Mouse (Mus musculus) hindbrain, embryonic 10.5 days (tissue): Measurements from ENCODE around the gene Gm14862. TPM values are rescaled to one million over a fixed set of nuclear protein-coding genes. Genes with fewer than 3 reads are reported as not detected.
A peak's percentile ranks its signal among the peaks of the same experiment; 100 is the strongest.
"Not testable (repeated sequence)": the region's sequence is repeated elsewhere in the genome, so short reads cannot be mapped to it uniquely, and the experiment has no call there.

Experiments
- DNase-seq: peaks from one replicate; pipeline ENCODE4 v3.0.0-alpha.2; 2017; ENCODE audit warnings: low spot score
- H3K27ac ChIP-seq: fragments of 300-500 bp; sonication (generic); 2 replicates; pipeline ENCODE4 v1.5.1; 2016; ENCODE audit warnings: mild to moderate bottlenecking, moderate library complexity
- H3K27me3 ChIP-seq: fragments of 300-500 bp; sonication (generic); 2 replicates; pipeline ENCODE4 v1.6.1; 2016; ENCODE audit warnings: mild to moderate bottlenecking; ENCODE audit not compliant: poor library complexity, insufficient read depth, severe bottlenecking
- H3K36me3 ChIP-seq: fragments of 300-500 bp; sonication (generic); 2 replicates; pipeline ENCODE4 v1.6.1; 2016; ENCODE audit warnings: mild to moderate bottlenecking, moderate library complexity
- H3K4me1 ChIP-seq: fragments of 300-500 bp; sonication (generic); replicated peaks from 2 replicates; pipeline ENCODE4 v1.6.1; 2016; ENCODE audit warnings: mild to moderate bottlenecking
- H3K4me3 ChIP-seq: fragments of 300-500 bp; sonication (generic); 2 replicates; pipeline ENCODE4 v1.5.1; 2016; ENCODE audit warnings: mild to moderate bottlenecking, moderate library complexity
- H3K9me3 ChIP-seq: fragments of 300-500 bp; sonication (generic); 2 replicates; pipeline ENCODE4 v1.6.1; 2016; ENCODE audit warnings: mild to moderate bottlenecking, moderate library complexity
- WGBS: fragments of 180-500 bp; shearing (Covaris S2); methylation state at CpG from one replicate; pipeline ENCODE4 v1.1.7; 2016; 5-methylcytosine and 5-hydroxymethylcytosine counted together
- polyA plus RNA-seq: library from polyadenylated mRNA; unstranded; fragments of >200 nt; fragmentation: Nextera tagmentation; extraction: Ambion mirVana; gene quantifications from 2 replicates; pipeline ENCODE4 v1.2.1, GENCODE M21; 2016

The Gm14862 gene
- polyA plus RNA-seq, result not detected in 2 replicates

DNA sequence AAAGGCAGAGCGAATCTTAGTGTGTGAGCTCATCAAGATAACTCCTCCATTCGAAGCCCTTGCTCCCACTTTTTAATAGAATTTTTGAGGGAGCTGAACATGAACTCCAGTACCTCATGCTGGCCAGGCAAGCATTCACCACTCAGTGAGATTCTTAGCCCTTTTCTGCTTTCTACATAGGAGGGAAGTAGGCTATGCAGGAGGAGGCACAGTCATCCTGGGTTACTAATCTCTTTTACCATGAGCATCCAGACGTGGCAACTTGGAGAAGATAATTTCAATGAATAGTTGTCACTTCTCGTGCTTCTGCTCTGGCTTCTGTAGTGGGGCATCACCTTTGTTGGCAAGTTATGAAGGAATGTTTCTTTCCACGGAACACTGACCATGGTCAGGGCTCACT is at the start of gene Gm14862:
Gene Gm14862, minus strand, starts transcription at position 134 of the 400 bp plus-strand sequence.
- no peak for DNase-seq
- WGBS, result 83% methylated on average over 5 of the region's 5 CpGs
- H3K36me3 ChIP-seq, result no peaks in the 10 kb centered on the region

DNA sequence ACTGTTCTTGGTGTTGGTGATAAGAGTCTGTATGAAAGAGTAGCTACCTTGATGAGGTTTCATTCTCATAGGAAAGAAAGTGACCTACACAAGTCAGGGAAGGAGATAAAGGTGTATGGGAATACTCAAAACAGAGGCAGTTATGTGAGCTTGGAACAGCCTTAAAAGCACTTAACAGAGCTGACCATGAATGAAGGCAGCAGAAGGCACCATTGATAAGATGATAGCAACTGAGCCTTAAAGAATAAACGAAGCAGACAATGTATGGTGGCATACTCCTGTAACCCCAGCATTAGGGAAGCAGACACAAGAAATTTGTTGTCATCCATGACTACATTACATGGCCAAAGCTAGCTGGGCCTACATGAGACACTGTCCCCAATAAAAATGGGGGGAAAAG is 46.8 kb upstream of the Gm14862 start:
- no peaks in the 10 kb centered on the region for H3K4me1 ChIP-seq
- DNase-seq, result no peak
- no peak overlapping the region for H3K27ac ChIP-seq
- H3K36me3 ChIP-seq, result no peaks in the 10 kb centered on the region
- WGBS, result 69% methylated on average over 1 of the region's 1 CpGs
- H3K4me3 ChIP-seq, result no peak overlapping the region
- H3K27me3 ChIP-seq, result no peaks in the 10 kb centered on the region
- no peaks in the 10 kb centered on the region for H3K9me3 ChIP-seq

More for the DNA sequence above, at the start of gene Gm14862:
- no peaks in the 10 kb centered on the region for H3K27me3 ChIP-seq
- H3K27ac ChIP-seq, result no peak within 1 kb of the TSS
- no peaks in the 10 kb centered on the region for H3K4me1 ChIP-seq
- H3K9me3 ChIP-seq, result no peaks in the 10 kb centered on the region
- H3K4me3 ChIP-seq, result no peak within 1 kb of the TSS

DNA sequence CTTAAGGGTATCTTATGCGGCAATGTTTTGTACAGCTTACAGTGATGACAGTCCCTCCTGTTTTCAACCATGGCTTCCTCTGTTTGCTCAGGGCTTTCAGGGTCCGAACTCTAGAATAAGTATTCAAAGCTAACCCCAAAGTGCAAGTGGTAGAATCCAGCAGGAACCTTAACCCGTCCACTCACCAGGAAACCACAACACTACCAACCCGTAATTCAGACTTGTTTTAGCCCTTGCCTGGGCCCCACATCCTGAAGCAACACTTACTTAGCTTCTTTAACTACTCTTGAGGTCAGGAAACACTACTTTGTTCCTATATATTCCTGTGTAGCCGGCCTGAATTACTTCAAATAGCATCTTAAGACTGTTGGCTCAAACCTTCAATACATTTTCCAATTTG is 46.1 kb upstream of the Gm14862 start:
- Histone ChIP-seq H3K27me3 (no peaks in the 10 kb centered on the region), H3K9me3 (no peaks in the 10 kb centered on the region), H3K4me1 (no peaks in the 10 kb centered on the region), H3K4me3 (no peak overlapping the region), H3K36me3 (no peaks in the 10 kb centered on the region), H3K27ac (no peak overlapping the region)
- 84% methylated on average over 5 of the region's 5 CpGs for WGBS
- no peak for DNase-seq

DNA sequence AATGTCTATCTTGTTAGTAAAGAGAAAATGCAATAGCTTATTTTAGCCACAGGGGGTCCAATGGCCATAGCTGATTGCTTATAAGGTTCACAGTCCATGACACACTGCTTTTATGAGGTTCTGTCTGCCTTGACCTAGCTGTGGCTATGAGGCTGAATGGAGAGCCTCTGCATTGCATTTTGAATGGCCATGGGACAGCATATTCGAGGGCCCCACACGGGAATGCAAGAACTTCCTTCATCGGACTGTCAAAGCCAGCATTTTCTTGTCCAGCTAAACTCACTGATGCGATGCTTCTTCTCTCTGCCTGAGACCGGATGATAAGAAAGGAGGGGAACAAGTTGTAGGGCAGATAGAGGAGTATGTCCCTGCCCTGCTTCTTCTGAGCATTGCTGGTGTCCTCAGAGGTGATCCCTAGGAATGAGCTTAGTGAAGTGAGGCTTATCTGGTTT is 41.7 kb upstream of the Gm14862 start:
- Histone ChIP-seq H3K4me1 (no peaks in the 10 kb centered on the region), H3K9me3 (no peaks in the 10 kb centered on the region), H3K27ac (no peak overlapping the region), H3K4me3 (no peak overlapping the region), H3K27me3 (no peaks in the 10 kb centered on the region), H3K36me3 (no peaks in the 10 kb centered on the region)
- no peak for DNase-seq
- 89% methylated on average over 5 of the region's 5 CpGs for WGBS

DNA sequence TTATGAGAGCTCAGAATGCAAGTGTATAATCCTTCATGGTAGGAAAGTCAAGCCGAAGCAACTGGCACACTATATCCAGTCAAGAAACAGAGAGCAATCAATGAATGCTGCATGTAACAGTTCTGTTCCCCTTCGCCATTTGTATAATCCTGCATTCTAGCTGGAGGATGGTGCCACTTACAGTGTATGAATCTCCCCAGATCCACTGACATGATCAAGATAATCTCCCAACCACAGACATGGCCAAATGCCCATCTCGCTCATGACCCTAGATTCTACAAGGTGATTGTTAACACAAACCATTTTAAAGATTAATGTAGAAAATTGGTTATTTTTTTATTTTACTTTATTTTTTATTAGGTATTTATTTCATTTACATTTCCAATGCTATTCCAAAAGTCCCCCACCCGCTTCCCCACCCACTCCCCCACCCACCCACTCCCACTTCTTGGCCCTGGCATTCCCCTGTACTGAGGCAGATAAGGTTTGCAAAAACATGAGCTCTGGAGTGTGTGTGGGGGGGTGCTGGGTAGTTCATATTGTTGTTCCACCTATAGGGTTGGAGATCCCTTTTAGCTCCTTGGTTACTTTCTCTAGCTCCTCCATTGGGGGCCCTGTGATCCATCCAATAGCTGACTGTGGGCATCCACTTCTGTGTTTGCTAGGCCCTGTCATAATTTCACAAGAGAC is 36.6 kb upstream of the Gm14862 start:
- DNase-seq, H3K27ac ChIP-seq, H3K9me3 ChIP-seq, H3K36me3 ChIP-seq, H3K27me3 ChIP-seq, H3K4me1 ChIP-seq, H3K4me3 ChIP-seq: not testable (repeated sequence)
- WGBS, result 92% methylated on average over 4 of the region's 4 CpGs

DNA sequence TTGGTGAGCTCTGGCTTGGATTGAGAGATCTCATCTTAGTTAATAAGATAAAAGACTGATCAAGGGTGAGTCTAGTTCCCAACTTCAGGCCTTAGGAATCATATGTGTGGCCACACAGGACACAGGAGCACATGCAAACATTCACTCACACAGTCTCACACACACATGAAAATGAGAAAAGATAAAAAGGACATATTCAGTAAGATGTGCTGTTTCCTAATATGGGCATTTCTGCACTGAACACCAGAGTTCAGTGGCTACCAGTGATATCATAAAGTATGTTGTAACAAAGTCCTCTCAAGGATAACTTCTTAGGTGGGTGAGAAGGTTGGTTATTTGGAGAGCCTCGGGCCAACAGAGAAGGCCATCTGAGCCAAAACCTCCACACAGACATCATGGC is 26.8 kb upstream of the Gm14862 start, which contains the start of gene H2al1m:
Gene H2al1m, plus strand, starts transcription at position 301 of the 400 bp plus-strand sequence.
- not testable (repeated sequence) for H3K4me3 ChIP-seq, H3K27me3 ChIP-seq, H3K36me3 ChIP-seq, DNase-seq, H3K9me3 ChIP-seq, H3K4me1 ChIP-seq, H3K27ac ChIP-seq
- no CpG with 5 or more reads among the region's 1 CpGs for whole genome bisulfite sequencing

DNA sequence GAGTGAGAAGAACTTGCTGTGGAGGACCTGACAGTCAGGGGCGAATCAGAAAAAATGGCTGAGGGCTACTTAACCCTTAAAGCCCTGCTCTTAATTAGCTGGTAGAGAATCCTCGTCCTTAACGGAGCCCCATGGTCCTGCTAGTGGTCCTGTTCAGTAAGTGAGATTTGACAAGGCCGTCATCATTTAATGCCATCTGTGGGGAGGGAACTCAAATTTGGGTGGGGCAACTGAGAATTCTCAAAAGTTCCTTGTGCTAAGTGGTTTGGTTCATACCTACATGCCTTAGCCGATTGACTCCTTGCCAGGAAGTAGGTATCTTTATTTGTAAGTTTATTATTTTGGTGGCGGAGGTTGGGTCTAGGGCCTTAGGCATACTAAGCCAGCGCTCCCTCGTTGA is 17.6 kb upstream of the Gm14862 start:
- DNase-seq, result no peak
- Histone ChIP-seq H3K4me3 (no peak overlapping the region), H3K27ac (no peak overlapping the region), H3K4me1 (no peaks in the 10 kb centered on the region), H3K9me3 (no peaks in the 10 kb centered on the region), H3K27me3 (no peaks in the 10 kb centered on the region), H3K36me3 (no peaks in the 10 kb centered on the region)
- WGBS, result 83% methylated on average over 8 of the region's 8 CpGs

DNA sequence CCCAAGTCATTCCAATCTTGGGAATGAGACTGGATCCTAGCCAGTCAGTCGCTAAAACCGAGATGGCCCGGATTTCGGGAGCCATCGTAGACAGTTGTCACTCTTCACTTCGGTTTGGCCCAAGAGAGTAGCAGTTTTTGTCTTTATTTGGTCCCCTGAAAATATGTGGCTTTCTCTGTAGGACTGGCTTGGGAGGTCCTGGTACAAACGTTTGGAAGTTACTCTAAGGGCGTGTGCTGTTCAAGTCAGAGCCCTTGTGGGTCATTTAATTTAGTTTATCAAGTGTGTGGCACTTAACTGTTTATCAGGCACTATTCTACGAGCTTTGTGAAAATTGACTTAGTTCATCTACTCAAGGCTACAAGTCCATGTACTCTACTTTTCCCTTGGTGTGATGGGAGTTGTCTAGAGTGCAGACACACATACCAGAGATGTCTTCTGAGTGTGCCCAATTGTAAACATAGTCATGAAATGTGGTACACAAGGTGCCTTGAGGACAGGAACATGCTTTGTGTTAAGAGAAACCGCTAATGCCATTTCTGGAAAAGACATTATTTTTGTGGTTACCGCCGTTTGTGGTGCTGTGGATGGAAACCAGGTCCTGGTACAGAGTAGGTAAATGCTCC is 16.8 kb upstream of the Gm14862 start:
- Histone ChIP-seq H3K27me3 (no peaks in the 10 kb centered on the region), H3K27ac (peak overlapping the region; percentile 81; the same call in 1 of the 2 replicates), H3K9me3 (no peaks in the 10 kb centered on the region), H3K4me1 (no peaks in the 10 kb centered on the region), H3K4me3 (peak overlapping the region; percentile 62), H3K36me3 (no peaks in the 10 kb centered on the region)
- WGBS, result 55% methylated on average over 12 of the region's 12 CpGs
- DNase-seq, result no peak

DNA sequence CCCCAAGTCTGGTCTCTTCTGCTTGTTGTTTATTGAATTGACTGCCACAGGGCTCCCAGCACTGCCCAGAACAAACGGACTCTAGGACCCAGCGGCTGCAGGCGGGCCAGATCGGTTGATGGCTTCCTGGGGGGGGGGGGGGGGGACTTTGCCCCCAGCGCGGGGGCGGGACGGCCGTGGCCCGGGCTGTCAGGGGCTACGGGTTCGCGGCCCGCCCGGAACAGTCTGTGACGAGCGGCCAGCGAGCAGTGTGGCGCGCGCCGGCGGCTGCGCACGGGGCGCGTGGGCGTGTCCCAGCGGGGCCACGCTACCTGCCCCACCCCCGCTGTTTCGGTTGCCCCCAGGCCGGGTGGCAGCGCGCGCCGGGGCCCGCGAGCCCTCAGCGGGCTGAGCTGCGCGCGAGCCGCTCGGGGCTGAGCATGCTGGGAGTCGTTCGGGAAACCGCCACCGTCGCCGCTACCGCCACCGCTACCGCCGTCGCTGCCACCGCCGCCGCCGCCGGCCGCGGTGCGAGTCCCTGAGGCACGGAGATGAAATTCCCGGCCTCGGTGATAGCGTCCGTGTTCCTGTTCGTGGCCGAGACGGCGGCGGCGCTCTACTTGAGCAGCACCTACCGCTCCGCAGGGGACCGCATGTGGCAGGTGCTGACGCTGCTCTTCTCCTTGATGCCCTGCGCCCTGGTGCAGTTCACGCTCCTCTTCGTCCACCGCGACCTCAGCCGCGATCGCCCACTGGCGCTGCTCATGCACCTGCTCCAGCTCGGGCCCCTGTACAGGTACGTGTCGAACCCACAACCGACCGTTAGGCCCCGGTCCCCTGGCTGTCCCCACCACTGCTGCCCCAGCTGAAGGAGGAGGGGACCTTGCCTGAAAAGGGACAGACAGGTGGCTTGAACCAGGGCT is 16.0 kb upstream of the Gm14862 start, which contains the start of gene Xk:
Gene Xk, plus strand, starts transcription at position 297 of the 902 bp plus-strand sequence.
- H3K9me3 ChIP-seq, result no peaks in the 10 kb centered on the region
- DNase-seq, result peak; percentile 67
- peak within 1 kb of the TSS; percentile 62 for H3K4me3 ChIP-seq
- 9% methylated on average over 93 of the region's 94 CpGs for WGBS
- no peaks in the 10 kb centered on the region for H3K4me1 ChIP-seq
- H3K27ac ChIP-seq, result peak within 1 kb of the TSS; percentile 81
- H3K36me3 ChIP-seq, result no peaks in the 10 kb centered on the region
- no peaks in the 10 kb centered on the region for H3K27me3 ChIP-seq

DNA sequence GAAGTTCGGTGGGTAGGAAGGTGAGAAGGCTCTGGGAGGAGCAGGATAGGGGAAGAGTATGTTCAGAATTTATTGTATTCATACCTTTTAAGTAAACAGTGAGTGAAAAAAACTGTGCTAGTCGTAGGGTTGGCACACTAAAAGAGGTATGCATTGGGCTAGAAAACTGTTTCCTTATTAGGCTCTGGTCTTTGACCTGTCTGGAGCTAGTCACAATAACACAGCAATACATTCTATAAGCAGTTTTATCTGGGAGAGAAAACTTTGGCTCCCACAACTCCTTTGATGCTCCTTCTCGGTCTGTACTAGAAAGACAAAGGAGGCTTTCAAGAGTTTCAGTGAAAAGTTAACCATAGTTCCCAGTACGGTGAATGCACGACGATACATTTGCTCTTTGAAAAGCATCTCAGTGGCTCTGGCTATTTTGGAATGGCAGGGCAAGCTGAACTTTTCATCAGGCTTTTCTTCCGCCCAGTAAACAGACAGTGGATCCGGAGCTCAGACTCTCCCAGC is 15.3 kb upstream of the Gm14862 start:
- Histone ChIP-seq H3K4me3 (peak overlapping the region; percentile 62), H3K27me3 (no peaks in the 10 kb centered on the region), H3K36me3 (no peaks in the 10 kb centered on the region), H3K4me1 (no peaks in the 10 kb centered on the region), H3K9me3 (no peaks in the 10 kb centered on the region), H3K27ac (peak overlapping the region; percentile 81; the same call in 1 of the 2 replicates)
- WGBS, result 20% methylated on average over 8 of the region's 8 CpGs
- no peak for DNase-seq

DNA sequence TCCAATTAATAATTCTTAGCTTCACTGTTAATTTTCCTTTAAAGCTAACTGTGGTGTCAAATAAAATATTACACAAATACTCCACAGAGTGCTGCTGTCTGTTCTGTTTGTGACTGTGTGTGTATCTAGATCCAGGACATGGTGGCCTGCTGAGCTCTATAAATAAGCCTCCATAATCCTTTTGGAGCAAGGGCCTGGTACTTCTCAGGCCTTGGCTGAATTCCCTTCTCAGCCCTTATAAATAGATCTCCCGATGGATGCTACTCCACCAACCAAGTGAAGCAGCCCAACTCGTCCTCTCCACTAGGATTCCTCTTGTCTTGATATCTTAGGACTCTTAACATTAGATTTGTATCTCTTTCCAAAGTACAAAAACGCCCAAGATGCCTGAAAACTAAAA is 14.4 kb upstream of the Gm14862 start:
- H3K4me3 ChIP-seq, result no peak overlapping the region
- no peaks in the 10 kb centered on the region for H3K4me1 ChIP-seq
- DNase-seq, result no peak
- WGBS, result 71% methylated on average over 3 of the region's 3 CpGs
- no peaks in the 10 kb centered on the region for H3K36me3 ChIP-seq
- no peaks in the 10 kb centered on the region for H3K27me3 ChIP-seq
- no peak overlapping the region for H3K27ac ChIP-seq
- no peaks in the 10 kb centered on the region for H3K9me3 ChIP-seq

DNA sequence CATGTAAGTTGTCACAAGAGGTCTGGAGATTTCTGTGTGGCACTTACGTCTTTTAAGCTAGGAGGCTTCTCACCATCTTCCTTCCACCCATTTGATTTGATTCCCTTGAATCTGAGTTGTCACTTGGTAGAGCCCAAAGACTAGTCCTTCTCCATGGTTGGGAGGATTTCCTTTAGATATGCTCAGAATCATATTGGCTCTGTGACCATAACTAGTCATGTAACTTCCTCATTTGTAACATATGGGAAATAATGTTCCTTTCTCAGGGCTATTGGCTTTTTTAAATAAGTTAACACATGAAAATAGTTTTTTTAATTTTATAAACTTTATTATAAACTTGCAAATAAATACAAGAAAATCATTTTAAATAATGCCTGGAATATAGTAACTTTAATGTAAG is 2.6 kb upstream of the Gm14862 start:
- no peak for DNase-seq
- Histone ChIP-seq H3K9me3 (no peaks in the 10 kb centered on the region), H3K27ac (no peak overlapping the region), H3K27me3 (no peaks in the 10 kb centered on the region), H3K36me3 (no peaks in the 10 kb centered on the region), H3K4me1 (no peaks in the 10 kb centered on the region), H3K4me3 (no peak overlapping the region)
- 91% methylated on average over 1 of the region's 1 CpGs for WGBS
